Mouse (Mus musculus): Measurements from ENCODE around the gene Wnt7b. TPM values are rescaled to one million over a fixed set of nuclear protein-coding genes. Genes with fewer than 3 reads are reported as not detected.

Gene Wnt7b
- polyA plus RNA-seq, 1 experiment: 38.7 TPM

DNA sequence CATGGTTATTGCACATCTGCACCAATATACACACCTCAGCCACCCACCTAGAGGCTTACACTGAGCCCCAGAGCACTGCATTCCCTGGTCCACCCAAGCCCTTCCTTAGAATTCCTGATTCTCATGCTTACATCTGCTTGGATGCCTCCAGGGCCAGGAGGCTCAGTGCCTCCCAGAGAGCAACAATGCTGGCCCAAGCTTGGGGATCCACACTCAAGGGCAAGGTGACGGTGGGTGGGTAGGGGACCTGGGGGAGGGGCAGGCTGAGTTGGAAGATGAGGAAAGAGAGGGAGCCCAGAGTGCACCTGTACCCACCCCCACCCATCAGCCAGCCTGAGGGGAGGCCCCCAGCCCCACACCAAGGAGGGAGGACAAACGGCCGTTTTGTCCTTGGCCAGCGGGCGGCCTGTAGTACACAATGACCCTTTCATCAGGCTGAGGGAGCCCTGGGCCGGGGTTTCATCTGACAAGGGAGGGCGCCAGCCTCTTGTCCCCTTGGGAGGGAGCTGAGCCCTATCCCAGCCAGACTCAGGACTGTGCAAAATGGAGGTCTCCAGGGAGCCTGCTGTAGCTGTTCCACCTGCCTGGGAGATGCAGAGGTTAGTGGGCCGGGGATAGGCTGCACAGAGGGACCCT is 9.5 kb downstream of the Wnt7b start:
- DNase-seq (ENCODE audit: extremely low spot score in 1 of 2, low spot score in 1 of 2): no peak

DNA sequence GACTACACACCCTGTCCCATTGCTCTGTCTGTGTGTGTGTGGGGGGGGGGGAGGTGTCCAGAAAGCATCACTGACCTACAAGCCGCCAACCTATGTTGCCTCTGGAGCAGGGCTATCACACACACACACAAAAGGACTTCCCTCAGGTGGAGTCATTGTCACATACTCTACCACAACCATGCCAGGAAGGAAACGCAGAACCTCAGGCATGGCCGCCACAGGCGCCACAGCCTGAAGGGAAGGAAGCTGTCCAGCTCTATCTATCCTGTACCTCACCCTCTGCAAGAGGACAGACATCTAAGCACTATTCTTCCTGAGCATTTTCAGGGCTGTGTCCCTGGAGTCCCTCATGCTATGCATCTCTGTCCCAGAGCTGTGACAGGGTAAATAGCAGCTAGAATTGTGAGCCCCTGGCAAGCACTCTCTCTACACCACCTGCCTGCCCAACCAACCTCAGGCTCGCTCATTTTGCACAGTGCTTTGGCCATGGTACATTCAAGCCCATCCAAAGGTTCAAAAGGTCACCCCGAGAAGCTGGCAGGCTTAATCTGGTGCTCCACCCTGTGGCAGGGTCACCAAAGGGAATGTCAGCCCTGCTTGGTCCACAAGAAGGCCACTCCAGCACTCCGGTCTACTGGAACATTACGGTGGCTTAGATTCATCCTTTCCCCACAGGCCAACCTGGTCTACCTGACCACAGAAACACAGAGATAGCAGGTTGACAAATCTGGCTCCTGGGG is 12.1 kb downstream of the Wnt7b start:
- no peak for DNase-seq (ENCODE audit: extremely low spot score in 1 of 2, low spot score in 1 of 2)

DNA sequence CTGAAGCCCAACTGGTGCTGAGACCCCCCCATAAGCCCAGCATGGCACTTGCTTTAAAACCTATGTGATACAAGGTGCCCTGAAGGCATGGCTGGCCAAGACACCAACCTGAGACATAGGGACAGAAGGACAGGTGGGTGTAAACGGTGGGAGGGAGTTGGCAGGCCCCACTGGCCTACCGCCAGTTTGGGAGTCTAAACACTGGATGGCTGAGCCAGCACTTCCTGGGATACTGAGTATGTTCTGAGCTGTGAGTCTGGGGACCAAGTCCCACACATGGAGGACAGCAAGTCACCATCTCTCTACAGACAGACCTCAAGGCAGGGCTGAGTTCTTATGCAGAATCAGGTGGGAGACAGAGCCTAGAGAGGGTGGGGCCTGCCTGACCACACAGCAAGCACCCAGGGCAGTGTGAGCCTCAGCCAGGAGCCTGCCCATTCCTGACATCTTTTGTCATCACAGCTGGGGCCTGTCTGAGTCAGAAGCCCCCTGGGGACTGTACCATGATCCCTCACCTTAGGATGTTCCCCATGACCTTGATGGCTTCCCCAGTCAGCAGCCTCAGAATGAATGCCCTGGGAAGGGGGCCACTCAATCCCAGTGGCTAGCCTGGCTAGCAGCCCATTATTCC is 13.0 kb downstream of the Wnt7b start:
- no peak for DNase-seq (ENCODE audit: extremely low spot score in 1 of 2, low spot score in 1 of 2)

DNA sequence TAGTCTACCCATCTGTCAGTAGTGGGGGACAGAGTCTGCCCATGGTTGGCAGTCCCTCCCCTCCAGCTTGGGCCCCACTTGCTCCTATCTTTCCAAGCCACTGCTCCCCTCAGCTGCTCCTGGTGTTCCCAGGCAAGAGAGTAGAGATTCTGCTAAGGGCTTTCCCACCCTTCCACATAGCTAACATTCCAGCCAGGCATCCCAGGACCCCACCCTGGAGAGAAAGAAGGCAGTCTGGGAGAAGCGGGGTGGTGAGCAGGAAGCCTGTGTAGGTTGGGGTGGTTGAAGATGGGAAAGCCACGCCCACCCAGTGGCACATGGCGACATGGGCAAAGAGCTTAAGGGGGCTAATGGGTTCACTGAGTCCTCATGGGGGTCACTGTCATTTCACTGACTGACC is 13.9 kb downstream of the Wnt7b start:
- DNase-seq (ENCODE audit: extremely low spot score in 1 of 2, low spot score in 1 of 2): no peak

DNA sequence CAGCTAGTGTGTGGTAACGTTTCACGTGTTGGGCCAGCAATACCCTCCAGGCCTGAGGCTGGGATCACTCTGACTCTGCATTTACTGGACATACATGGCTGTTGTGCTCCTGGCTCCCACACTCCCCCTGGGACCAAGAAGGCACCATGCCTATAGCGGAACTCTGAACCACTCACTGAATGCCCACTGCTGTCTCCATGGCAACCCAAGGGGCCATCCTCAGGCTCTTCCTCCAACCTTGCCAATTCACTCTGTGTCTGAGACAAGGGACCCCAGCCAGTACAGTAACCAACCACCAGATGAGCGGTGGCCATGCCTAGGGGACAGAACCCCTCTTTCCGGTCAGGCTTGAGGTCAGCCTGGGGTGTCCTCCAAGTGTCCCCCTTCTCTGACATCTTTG is 17.3 kb downstream of the Wnt7b start:
- no peak for DNase-seq (ENCODE audit: extremely low spot score in 1 of 2, low spot score in 1 of 2)

DNA sequence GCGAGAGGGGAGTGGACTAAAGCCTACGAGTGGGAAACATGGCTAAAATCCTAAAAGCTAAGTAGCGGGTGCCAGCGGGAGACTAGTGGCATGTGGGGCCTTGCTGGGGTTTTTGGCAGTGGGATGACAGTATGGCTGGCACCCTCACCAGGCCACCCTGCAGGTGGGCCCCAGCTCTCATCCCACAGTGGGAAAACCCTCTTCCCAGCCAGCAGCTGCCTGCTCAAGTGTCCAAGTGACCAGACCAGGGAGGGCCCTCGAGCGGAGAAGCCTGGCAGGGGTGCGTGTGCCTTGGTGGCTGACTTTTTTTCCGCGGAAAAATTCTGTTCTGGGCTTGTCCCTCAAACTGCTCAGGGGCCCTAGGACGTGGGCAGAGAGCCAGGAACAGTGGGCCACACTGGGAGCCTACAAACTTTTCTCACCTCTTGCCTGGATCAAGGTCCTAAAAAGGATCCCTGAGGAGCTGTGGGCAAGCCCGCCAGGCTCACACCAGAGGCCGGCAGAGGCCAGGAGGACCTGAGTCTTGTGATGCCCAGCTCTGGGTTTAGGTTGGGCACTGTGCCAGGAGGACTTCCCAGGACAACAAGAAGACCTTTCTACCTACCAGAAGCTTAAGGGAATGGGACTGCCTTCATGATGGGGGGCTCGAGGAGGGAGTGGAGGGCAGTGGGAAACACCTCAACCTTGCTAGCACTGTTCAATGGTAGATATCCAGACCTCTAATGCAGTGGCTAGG is 18.1 kb downstream of the Wnt7b start:
- no peak for DNase-seq (ENCODE audit: extremely low spot score in 1 of 2, low spot score in 1 of 2)

DNA sequence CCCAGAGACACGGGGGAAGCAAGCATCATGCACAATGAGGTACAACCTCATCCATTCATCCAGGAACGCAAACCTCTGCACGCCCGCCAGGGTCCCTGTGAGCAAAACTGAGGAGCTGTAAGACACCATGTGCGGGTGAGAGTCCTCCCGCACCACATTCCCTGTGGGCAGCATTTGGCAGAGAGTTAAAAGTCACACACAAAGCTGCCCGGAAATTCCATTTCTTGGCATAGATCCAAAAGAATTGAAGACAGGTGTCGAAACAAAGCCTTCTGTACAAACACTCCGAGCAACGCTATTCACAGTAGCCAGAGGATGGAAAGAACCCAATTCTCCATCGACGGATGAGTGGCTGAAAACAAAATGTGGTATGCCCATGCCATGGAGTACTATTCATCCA is 20.3 kb downstream of the Wnt7b start:
- DNase-seq (ENCODE audit: extremely low spot score in 1 of 2, low spot score in 1 of 2): no peak

DNA sequence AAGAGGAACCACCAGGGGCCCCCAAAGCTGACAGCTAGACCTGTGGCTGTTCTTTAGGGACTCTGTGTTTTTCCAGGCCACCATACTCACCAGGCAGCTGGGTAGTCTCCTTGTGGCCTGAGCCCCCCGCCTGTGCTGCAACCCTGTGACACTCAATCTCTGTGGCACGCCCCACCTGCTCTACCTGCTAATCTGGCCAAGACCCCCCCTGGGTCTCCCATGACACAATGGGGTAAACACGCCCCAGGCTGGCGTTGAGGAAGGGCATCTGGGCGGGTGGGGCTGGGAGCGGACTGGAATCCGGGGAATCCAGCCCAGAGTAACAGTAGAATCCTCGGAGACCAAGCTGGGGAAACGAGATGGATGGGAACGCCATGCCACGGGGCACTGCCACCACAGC is 21.4 kb downstream of the Wnt7b start:
- DNase-seq (ENCODE audit: extremely low spot score in 1 of 2, low spot score in 1 of 2): no peak

DNA sequence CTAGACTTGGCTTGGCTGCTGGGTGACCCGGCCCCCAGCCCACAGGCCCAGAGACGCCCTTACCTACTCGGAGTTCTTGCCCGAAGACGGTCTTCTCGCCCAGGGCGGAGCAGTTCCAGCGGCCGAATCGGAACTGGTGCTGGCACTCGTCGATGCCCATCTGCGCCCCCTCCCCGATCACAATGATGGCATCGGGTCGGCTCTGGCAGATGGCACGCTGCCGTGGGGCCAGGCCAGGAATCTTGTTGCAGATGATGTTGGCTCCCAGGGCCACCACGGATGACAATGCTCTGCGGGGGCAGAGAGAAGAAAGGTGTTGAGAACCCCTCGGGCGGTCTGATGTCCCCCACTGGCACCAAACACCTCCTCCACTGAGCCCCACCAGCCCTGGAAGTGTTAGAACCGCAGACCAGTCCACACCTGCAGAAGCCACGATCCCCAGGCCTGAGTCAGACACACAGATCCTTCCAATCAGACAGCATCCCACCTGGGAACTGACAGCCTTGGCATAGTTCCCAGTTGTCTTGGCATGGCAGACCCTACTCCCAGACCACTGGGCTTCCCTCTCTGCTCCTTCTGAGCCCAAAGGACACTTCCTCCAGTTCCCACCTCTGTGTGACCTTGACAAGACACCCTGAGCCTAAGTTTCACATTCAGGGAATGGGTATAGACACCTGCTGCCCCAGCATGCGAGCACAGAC is 23.3 kb downstream of the Wnt7b start:
- no peak for DNase-seq (ENCODE audit: extremely low spot score in 1 of 2, low spot score in 1 of 2)

DNA sequence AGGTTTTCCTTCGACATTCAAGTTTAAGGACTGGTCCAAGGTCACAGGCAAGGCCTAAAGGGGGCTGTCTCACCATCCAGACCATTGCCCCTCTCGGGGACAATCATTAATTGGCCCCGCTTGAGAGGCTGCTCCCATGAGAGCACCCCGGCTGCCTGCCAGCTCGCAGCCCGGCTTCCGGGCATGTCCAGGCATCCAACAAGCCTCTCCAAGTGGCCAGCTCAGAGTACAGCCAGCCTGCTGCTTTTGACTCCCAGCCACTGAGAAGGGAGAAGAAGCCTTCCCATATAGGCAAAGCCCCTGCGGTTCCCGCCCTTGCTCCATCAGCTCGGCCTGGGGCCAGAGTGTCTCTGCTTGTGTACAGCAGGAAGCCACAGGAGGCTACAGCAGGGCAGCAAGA is 26.5 kb downstream of the Wnt7b start:
- no peak for DNase-seq (ENCODE audit: extremely low spot score in 1 of 2, low spot score in 1 of 2)

DNA sequence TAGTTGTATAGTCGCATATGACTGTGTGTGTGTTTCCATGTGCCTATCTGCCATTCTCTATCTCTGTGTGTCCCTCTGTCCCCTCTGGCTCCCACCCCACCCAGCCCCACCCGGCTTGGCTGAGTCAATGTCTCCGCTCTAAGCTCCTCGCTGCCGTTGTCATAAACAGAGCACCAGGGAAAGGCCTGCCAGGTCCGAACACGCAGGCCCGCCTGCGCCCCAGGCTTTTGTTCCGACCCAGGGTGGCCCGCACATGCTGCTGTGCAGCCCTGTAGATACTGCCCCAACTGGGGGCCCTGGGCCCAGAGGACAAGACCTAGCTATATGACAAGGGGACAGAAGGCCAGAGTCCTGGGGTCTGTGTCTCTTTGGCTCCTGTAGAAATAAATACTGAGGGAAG is 28.9 kb downstream of the Wnt7b start:
- DNase-seq (ENCODE audit: extremely low spot score in 1 of 2, low spot score in 1 of 2): no peak

DNA sequence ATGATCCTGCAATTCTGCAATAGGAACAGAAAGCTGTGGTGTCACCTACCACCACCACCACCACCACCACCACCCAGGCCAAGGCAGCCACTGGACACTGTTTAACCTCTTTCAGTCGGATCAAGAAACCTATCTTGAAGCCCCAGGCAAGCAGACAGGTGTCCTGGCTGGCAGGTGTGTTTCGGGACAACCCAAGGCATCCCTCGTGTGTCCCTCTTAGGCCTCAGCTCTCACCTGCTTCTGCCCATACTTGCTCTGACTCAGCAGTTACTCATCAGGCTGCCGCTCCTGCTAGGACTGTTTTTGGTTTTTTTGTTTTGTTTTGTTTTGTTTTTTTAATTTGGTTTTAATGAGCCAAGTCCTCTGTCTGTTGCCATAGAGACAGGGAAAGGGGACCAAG is 35.8 kb downstream of the Wnt7b start:
- no peak for DNase-seq (ENCODE audit: extremely low spot score in 1 of 2, low spot score in 1 of 2)

DNA sequence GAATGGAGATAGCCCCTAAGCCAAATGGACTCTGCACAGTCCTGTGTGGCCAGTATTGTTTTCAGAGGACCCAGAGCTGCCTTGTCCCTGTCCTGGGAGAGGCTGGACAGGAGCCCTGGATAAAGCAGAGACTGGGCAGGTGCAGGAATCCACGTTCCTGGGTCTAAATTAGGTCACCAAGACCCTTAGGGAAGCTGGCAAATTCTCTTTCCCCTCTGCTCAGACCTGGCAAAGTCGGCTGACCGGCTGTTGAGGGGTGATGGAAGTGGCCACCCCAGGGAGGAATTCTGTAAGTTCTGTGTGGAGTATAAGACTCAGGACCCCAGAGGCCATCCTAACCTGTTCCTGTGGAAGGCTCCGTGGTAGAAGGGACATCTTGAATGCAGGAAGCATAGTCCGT is 36.9 kb downstream of the Wnt7b start:
- no peak for DNase-seq (ENCODE audit: extremely low spot score in 1 of 2, low spot score in 1 of 2)

DNA sequence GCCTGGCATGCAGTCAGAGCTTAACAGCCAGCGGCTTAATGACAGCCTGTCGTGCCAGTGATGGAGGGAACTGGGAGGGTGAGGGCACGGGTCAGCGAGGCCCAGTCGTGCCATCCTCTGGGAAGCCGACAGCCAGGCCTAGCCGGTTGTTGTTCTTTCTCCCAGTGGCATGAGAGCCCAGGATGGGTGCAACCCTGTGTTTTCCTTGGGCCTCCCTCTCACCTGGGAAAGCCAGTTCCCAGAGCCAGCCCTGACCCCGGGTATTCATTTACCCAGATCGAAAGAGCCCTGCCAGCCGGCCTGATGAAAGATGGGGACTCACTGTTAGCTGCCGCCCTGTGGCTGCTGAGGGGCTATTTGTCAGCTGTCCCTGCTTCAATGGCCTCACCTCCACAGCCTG is 44.1 kb downstream of the Wnt7b start:
- DNase-seq (ENCODE audit: extremely low spot score in 1 of 2, low spot score in 1 of 2): no peak

DNA sequence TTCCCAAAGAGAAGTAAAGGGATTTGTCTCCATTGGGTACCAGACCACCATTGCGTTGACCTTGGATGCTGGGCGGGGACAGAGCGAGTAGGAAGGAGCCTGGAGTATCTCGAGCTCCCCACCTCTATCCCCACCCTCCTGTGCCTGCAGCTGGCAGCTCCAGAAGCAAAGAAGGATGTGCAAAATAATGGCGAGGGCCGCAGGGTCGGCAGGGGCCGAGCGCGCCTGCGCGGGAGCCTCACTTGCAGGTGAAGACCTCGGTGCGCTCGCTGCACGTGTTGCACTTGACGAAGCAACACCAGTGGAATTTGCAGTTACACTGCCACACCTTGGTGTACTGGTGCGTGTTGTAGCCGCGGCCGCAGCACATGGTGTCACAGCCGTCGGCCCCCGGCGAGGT is 45.1 kb downstream of the Wnt7b start:
- DNase-seq (ENCODE audit: extremely low spot score in 1 of 2, low spot score in 1 of 2): no peak

DNA sequence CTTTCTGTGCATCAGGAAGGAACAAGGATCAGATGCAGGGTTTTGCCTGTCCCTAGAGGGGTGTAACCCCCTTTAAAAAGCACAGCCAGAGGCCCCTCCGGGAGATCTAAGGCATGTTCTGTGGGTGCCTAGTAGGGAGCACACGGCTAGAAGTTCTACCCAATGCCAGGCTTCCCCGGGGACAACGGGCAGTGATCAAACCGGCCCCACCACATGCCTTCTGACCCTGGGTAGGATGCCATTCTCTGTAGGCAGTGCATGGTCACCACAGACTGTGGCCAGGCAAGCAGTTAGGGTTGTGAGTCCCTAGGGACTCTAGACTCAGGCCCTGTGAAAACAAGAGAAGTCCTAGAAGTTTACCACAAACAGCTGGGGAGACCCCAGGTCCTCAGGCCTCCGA is 47.6 kb downstream of the Wnt7b start:
- DNase-seq (ENCODE audit: extremely low spot score in 1 of 2, low spot score in 1 of 2): no peak

DNA sequence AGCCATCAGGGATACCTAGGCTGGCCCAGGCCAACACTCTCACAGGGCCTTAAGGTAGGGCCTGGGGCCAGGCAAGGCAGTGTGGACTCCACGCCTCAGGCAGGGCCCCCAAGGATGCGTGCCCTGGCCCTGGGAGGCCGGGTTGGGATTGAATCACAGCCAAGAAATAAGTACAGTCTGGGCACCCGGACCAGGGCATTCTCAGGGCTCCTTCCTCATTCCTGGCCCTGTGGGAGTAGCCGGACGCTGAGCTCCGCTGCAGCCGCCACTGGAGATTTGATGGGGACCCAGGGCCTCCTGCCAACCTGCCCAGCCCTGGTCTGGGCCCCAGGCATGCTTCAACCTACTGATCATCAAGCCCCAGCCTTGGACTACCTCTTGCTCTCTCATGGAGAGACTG is 48.1 kb downstream of the Wnt7b start:
- no peak for DNase-seq (ENCODE audit: extremely low spot score in 1 of 2, low spot score in 1 of 2)

DNA sequence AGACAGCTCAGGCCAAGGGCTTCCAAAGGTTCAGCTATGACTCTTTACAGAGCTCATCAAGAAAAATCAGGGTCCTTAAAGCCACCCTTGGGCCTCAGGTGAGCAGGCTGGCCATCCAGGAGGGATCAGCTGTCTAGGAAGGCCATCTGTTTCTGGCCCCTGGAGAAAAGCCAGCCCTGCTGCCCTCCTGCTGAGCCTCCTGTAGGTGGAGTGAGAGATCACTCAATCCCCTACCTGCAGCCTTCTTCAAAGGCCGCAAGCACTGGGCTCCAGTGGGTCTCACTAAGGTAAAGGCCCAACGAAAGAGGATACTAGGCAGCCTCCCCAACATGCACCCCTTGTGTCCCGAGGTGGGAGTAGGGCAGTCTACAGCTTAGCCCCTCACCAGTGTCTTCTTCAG is 50.2 kb downstream of the Wnt7b start:
- DNase-seq (ENCODE audit: extremely low spot score in 1 of 2, low spot score in 1 of 2): no peak

DNA sequence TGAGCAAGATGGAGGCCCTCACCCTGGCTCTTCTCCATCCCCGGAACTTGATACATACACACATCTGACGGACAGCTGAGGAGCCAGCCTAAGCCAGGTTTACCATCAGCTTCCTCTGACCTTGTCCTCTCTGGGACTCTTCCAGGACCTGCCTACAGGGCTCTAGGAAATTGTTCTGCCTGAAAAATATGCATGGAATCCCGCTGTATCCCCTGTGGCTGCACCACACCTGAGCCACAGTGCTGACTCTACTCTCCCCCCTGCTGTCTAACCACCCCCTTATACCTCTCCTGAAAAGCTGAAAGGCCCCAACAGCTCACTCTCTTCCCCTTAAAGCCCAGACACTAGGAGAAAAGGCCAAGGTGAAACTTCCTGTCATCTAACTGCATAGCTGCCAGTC is 52.4 kb downstream of the Wnt7b start:
- DNase-seq (ENCODE audit: extremely low spot score in 1 of 2, low spot score in 1 of 2): no peak

DNA sequence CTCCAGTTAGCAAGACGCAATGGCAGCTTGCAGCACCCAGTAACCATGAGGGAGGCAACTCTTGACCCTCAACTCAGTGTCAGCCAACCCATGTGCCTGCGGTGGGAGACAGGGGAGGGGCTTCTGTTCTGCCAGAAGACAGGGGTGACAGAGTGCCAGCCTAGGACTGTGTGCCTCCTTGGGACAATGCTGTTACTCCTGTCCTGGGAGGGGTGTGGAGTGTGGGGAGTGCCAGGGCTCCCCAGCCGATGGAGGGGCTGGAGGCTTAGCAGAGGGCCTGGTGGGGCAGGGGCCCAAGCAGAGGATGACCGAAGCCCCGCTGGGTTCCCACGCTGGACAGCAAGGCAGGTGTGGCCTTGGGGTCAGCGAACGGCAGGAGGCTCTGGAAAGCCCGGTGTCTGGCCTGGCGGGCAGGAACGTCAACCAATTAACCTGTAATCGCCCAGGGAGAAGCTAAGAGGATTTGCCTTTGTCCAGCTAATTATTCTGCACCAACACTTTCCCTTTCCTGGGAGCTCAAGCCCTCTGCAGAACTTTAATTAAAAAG is 57.8 kb downstream of the Wnt7b start:
- no peak for DNase-seq (ENCODE audit: extremely low spot score in 1 of 2, low spot score in 1 of 2)
